Comparison of ENCODE assay signal across 11 mouse cellular contexts in genomic region chr4:63686157-63686556, GRCm38 (mm10). TPM values are rescaled to one million over a fixed set of nuclear protein-coding genes. Genes with fewer than 3 reads are reported as not detected.
DNase-seq lines count a peak whose midpoint lies in the region; ATAC-seq and TF ChIP-seq lines count a peak whose summit lies in the region.
"Had no signal": no experiment of that assay in that cellular context is flagged by ENCODE, and none has a peak within 500 bp of the region (broad histone marks: within the 10 kb centered on the region; RNA-seq: fewer than 3 reads in every experiment).

No protein-coding gene starts in this region.

- no peak overlapping the region for H3K4me3 ChIP-seq in forebrain, postnatal 0 days (ENCODE audit: low read depth, low read length)
- H3K4me3 ChIP-seq in forebrain, embryonic 13.5 days = no peak overlapping the region
- H3K4me3 ChIP-seq in embryonic facial prominence, embryonic 14.5 days (ENCODE audit: low read depth, low read length) = no peak overlapping the region
- H3K4me3 ChIP-seq: liver, embryonic 13.5 days had no signal

- H3K27ac ChIP-seq in forebrain, postnatal 0 days (ENCODE audit: low read depth, low read length) = no peak overlapping the region
- H3K27ac ChIP-seq in forebrain, embryonic 13.5 days = no peak overlapping the region
- no peak overlapping the region for H3K27ac ChIP-seq in embryonic facial prominence, embryonic 14.5 days (replicated peaks; ENCODE audit: low read depth, low read length)
- H3K27ac ChIP-seq: liver, embryonic 13.5 days had no signal

- H3K36me3 ChIP-seq in forebrain, postnatal 0 days (ENCODE audit: insufficient read depth) = no peaks in the 10 kb centered on the region
- H3K36me3 ChIP-seq in forebrain, embryonic 13.5 days (ENCODE audit: poor library complexity, severe bottlenecking) = no peaks in the 10 kb centered on the region
- H3K36me3 ChIP-seq in embryonic facial prominence, embryonic 14.5 days (ENCODE audit: control insufficient read depth, insufficient read depth, low read length) = no peaks in the 10 kb centered on the region
- H3K36me3 ChIP-seq: G1E; liver, embryonic 13.5 days had no signal

- no peak for DNase-seq in forebrain, postnatal 0 days
- DNase-seq in urinary bladder, postnatal 36 days (ENCODE audit: low spot score in 2 of 2) = peak; percentile 12 to 23
- DNase-seq in urinary bladder, postnatal 4 days (ENCODE audit: low spot score in 2 of 2) = no peak
- peak; percentile 56 for DNase-seq in embryonic facial prominence, embryonic 14.5 days (ENCODE audit: low spot score)
- DNase-seq in kidney, postnatal 10 days = peak; percentile 58
- no peak for DNase-seq in testis, postnatal 14 days (ENCODE audit: low spot score)
- DNase-seq: liver, embryonic 13.5 days had no signal

- no peak overlapping the region for H3K4me2 ChIP-seq in forebrain, postnatal 0 days (ENCODE audit: low read depth)
- no peak overlapping the region for H3K4me2 ChIP-seq in forebrain, embryonic 13.5 days
- no peak overlapping the region for H3K4me2 ChIP-seq in embryonic facial prominence, embryonic 14.5 days (ENCODE audit: low read depth, low read length)
- H3K4me2 ChIP-seq: liver, embryonic 13.5 days had no signal

- TF ChIP-seq CTCF in forebrain, postnatal 0 days (IDR thresholded peaks at IDR 0.05; ENCODE audit: low read depth) = peak; percentile 56

- no peaks in the 10 kb centered on the region for H3K27me3 ChIP-seq in forebrain, postnatal 0 days (ENCODE audit: insufficient read depth, low read length)
- no peaks in the 10 kb centered on the region for H3K27me3 ChIP-seq in forebrain, embryonic 13.5 days
- H3K27me3 ChIP-seq in embryonic facial prominence, embryonic 14.5 days (replicated peaks; ENCODE audit: control insufficient read depth, insufficient read depth, low read length) = no peaks in the 10 kb centered on the region
- H3K27me3 ChIP-seq: liver, embryonic 13.5 days had no signal

- H3K9me3 ChIP-seq in forebrain, postnatal 0 days (ENCODE audit: low read length) = no peaks in the 10 kb centered on the region
- no peaks in the 10 kb centered on the region for H3K9me3 ChIP-seq in forebrain, embryonic 13.5 days (replicated peaks)
- H3K9me3 ChIP-seq in embryonic facial prominence, embryonic 14.5 days (ENCODE audit: control insufficient read depth, low read length) = no peaks in the 10 kb centered on the region
- H3K9me3 ChIP-seq: liver, embryonic 13.5 days had no signal

- no peak for ATAC-seq in forebrain, postnatal 0 days
- ATAC-seq in forebrain, embryonic 13.5 days = no peak
- ATAC-seq in embryonic facial prominence, embryonic 14.5 days (ENCODE audit: low read depth) = 0 out of 2 replicates have a peak, but pooled peaks have one; percentile 30
- 0 out of 2 replicates have a peak, but pooled peaks have one; percentile 46 for ATAC-seq in monocyte, adult 5-6 weeks (replicated peaks; ENCODE audit: insufficient number of reproducible peaks, low FRiP score, low TSS enrichment, poor library complexity, severe bottlenecking)

- no peak overlapping the region for H3K9ac ChIP-seq in forebrain, postnatal 0 days
- no peak overlapping the region for H3K9ac ChIP-seq in forebrain, embryonic 13.5 days
- H3K9ac ChIP-seq in embryonic facial prominence, embryonic 14.5 days (ENCODE audit: low read depth, low read length) = no peak overlapping the region
- H3K9ac ChIP-seq: liver, embryonic 13.5 days had no signal

- no peaks in the 10 kb centered on the region for H3K4me1 ChIP-seq in forebrain, postnatal 0 days (ENCODE audit: insufficient read depth)
- H3K4me1 ChIP-seq in forebrain, embryonic 13.5 days = no peaks in the 10 kb centered on the region
- no peaks in the 10 kb centered on the region for H3K4me1 ChIP-seq in embryonic facial prominence, embryonic 14.5 days (ENCODE audit: control insufficient read depth, insufficient read depth, low read length)
- H3K4me1 ChIP-seq: liver, embryonic 13.5 days had no signal

RNA-seq across cellular contexts. Expression of gene Gm11214, which starts 23.0 kb away (rescaled TPM):
- total RNA-seq in forebrain, postnatal 0 days (2014; rRNA removed) = not detected in 2 replicates
- not detected in 2 replicates for polyA plus RNA-seq in forebrain, postnatal 0 days (2015; fragmentation: Nextera tagmentation; extraction: Ambion mirVana)
- not detected in 2 replicates for polyA plus RNA-seq in forebrain, embryonic 13.5 days (2015; fragmentation: Nextera tagmentation; extraction: Ambion mirVana)
- not detected in 2 replicates for polyA plus RNA-seq in embryonic facial prominence, embryonic 14.5 days (2014; fragmentation: Nextera tagmentation; extraction: Ambion mirVana)
- not detected in 3 replicates for total RNA-seq in monocyte, adult 5-6 weeks (2017)
- total RNA-seq: G1E had no signal
- polyA plus RNA-seq: G1E; liver, embryonic 13.5 days; spleen, adult 2 months had no signal

RNA-seq across cellular contexts. Expression of gene Tnfsf15, which starts 58.8 kb away (rescaled TPM):
- 0.15 TPM in 1 of 2 replicates, not detected in the other for total RNA-seq in forebrain, postnatal 0 days (2014; rRNA removed)
- polyA plus RNA-seq in forebrain, postnatal 0 days (2015; fragmentation: Nextera tagmentation; extraction: Ambion mirVana) = not detected in 2 replicates
- polyA plus RNA-seq in forebrain, embryonic 13.5 days (2015; fragmentation: Nextera tagmentation; extraction: Ambion mirVana) = not detected in 2 replicates
- polyA plus RNA-seq in embryonic facial prominence, embryonic 14.5 days (2014; fragmentation: Nextera tagmentation; extraction: Ambion mirVana) = 0.21 TPM in 1 of 2 replicates, not detected in the other
- total RNA-seq in monocyte, adult 5-6 weeks (2017) = not detected in 3 replicates
- polyA plus RNA-seq: G1E had no signal

Comparison
In these comparisons a context has a peak if more than half of its experiments do, and no peak if none do; other contexts are left out.
1. DNase-seq: peak in urinary bladder, postnatal 36 days (2 of 2), embryonic facial prominence, embryonic 14.5 days (single experiment) and kidney, postnatal 10 days (single experiment); none in forebrain, postnatal 0 days (single experiment), urinary bladder, postnatal 4 days (0 of 2) and testis, postnatal 14 days (single experiment).
2. ATAC-seq: peak in embryonic facial prominence, embryonic 14.5 days (single experiment) and monocyte, adult 5-6 weeks (single experiment); none in forebrain, postnatal 0 days (single experiment) and forebrain, embryonic 13.5 days (single experiment).